Mouse (Mus musculus) neural tube, embryonic 12.5 days (tissue): Measurements from ENCODE around the gene Dhtkd1. TPM values are rescaled to one million over a fixed set of nuclear protein-coding genes. Genes with fewer than 3 reads are reported as not detected.
"Not testable (repeated sequence)": the region's sequence is repeated elsewhere in the genome, so short reads cannot be mapped to it uniquely, and the experiment has no call there.

Source experiments
- ATAC-seq: fragments of 200-750 bp; cut with Nextera tagmentation; 2 replicates; pipeline ENCODE4 v1.8.0; 2017; ENCODE audit warnings: low read depth, mild to moderate bottlenecking, moderate TSS enrichment, moderate library complexity; ENCODE audit not compliant: low FRiP score
- H3K27ac ChIP-seq: fragments of 300-500 bp; sonication (generic); 2 replicates; pipeline ENCODE4 v1.5.1; 2016
- H3K27me3 ChIP-seq: fragments of 300-500 bp; sonication (generic); replicated peaks from 2 replicates; pipeline ENCODE4 v1.6.1; 2016; ENCODE audit warnings: mild to moderate bottlenecking
- H3K36me3 ChIP-seq: fragments of 300-500 bp; sonication (generic); 2 replicates; pipeline ENCODE4 v1.6.1; 2016; ENCODE audit warnings: mild to moderate bottlenecking
- H3K4me1 ChIP-seq: fragments of 300-500 bp; sonication (generic); 2 replicates; pipeline ENCODE4 v1.6.1; 2016
- H3K4me2 ChIP-seq: fragments of 300-500 bp; sonication (generic); replicated peaks from 2 replicates; pipeline ENCODE4 v1.6.1; 2016; ENCODE audit warnings: mild to moderate bottlenecking
- H3K4me3 ChIP-seq: fragments of 300-500 bp; sonication (generic); 2 replicates; pipeline ENCODE4 v1.5.1; 2016
- H3K9ac ChIP-seq: fragments of 300-500 bp; sonication (generic); 2 replicates; pipeline ENCODE4 v1.6.1; 2016; ENCODE audit warnings: mild to moderate bottlenecking
- H3K9me3 ChIP-seq: fragments of 300-500 bp; sonication (generic); 2 replicates; pipeline ENCODE4 v1.6.1; 2016; ENCODE audit warnings: mild to moderate bottlenecking
- WGBS: fragments of 180-500 bp; shearing (Covaris S2); methylation state at CpG from one replicate; pipeline ENCODE4 v1.1.7; 2016; 5-methylcytosine and 5-hydroxymethylcytosine counted together
- polyA plus RNA-seq: library from polyadenylated mRNA; unstranded; fragments of >200 nt; fragmentation: Nextera tagmentation; extraction: Ambion mirVana; gene quantifications from 2 replicates; pipeline ENCODE4 v1.2.1, GENCODE M21; 2016

Gene Dhtkd1
- polyA plus RNA-seq, result 4.7 and 5.5 TPM in 2 replicates

DNA sequence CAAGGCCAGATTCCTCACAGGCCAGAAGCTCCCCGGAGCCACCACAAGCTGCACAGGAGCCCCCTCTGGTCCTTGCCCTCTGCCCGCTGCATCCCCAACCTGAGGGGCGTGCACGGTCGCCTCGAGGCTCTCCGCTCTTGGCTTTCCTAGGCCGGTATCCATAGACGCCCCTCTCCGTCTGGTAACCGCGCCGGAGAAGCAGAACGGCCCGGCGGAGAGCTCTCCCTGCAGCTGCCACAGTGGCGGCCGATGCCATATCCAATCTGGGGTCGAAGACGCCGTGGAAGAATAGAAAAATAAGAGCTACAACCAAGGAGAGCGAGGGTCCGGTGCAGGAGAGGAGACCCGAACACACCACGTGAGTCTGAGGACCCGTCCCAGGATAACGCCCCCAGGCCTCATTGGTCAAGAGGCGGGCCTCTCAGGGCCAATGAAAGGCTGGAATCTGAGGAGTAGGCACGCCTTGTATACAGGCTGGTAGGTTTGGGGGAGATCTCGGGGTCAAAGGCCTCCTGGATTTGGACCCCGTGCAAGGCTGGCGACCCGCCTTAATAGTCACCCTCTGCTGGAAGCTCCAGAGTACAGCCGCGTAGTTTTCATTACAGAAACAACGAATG is at the start of gene Dhtkd1:
Dhtkd1 (minus strand) TSS at position 377 of the 617 bp plus-strand sequence.
- Histone ChIP-seq H3K9me3 (no peaks in the 10 kb centered on the region), H3K27ac (no peak within 1 kb of the TSS), H3K4me2 (peak within 1 kb of the TSS; percentile 81), H3K36me3 (no peaks in the 10 kb centered on the region), H3K27me3 (no peaks in the 10 kb centered on the region), H3K4me1 (0 out of 2 replicates have a peak, but pooled peaks cover 6% of the 10 kb centered on the region), H3K9ac (peak within 1 kb of the TSS; percentile 69), H3K4me3 (peak within 1 kb of the TSS; percentile 55)
- peak; percentile 95 for ATAC-seq
- WGBS, result 1% methylated on average over 36 of the region's 36 CpGs

DNA sequence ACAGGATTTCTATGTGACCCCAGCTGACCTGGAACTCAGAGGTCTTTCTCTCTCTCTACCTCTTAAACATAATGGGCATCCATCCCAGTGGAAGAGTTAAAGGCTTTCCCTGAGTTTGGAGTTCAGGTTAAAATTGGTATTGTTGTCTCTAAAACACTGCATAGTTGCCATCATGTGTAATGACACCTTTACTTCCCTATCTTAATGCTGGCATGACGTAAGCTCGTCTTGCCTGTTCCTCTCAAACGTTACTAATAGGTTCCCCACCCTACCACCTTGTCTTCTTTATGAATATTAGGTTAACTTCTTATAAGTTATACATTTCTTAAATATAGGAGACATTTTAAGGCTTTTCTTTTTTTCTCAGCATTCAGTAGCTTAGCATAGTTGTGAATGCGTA is 34.9 kb upstream of the Dhtkd1 start:
- H3K36me3 ChIP-seq, result peaks cover 30% of the 10 kb centered on the region
- H3K4me3 ChIP-seq, result no peak overlapping the region
- 92% methylated on average over 4 of the region's 4 CpGs for WGBS
- no peak overlapping the region for H3K9ac ChIP-seq
- H3K4me2 ChIP-seq, result no peak overlapping the region
- H3K27ac ChIP-seq, result no peak overlapping the region
- H3K4me1 ChIP-seq, result no peaks in the 10 kb centered on the region
- ATAC-seq, result no peak
- H3K27me3 ChIP-seq, result no peaks in the 10 kb centered on the region
- H3K9me3 ChIP-seq, result no peaks in the 10 kb centered on the region

DNA sequence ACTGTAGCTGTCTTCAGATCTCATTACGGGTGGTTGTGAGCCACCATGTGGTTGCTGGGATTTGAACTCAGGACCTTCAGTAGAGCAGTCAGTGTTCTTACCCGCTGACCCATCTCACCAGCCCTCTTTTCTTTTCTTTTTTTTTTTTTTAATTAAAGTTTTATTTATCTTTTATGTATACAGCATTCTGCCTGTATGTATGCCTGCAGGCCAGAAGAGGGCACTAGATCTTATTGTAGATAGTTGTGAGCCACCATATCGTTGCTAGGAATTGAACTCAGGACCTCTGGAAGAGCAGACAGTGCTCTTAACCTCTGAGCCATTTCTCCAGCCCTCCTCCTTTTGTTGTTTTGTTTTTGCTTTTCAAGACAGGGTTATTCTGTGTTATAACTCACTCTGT is 28.0 kb upstream of the Dhtkd1 start:
- not testable (repeated sequence) for H3K27me3 ChIP-seq, H3K9me3 ChIP-seq, H3K4me2 ChIP-seq, H3K4me1 ChIP-seq, H3K9ac ChIP-seq, ATAC-seq, H3K27ac ChIP-seq, H3K4me3 ChIP-seq
- peaks cover 21% of the 10 kb centered on the region for H3K36me3 ChIP-seq
- 97% methylated on average over 3 of the region's 3 CpGs for WGBS

DNA sequence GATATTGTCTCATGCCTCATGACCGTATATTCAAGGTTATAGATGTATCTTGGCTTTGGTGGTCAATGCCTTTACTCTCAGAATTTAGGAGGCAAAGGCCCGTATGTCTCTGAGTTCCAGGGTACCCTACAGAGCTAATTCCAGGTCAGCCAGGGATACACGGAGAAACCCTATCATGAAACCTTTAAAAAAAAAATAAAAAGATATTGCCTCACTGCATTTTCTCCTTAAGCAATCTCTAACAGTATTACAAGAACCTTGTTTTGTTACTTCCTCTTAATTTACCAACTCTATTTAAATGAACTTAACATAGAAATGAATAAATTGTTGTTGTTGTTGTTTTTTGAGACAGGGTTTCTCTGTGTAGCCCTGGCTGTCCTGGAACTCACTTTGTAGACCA is 23.4 kb upstream of the Dhtkd1 start:
- Histone ChIP-seq H3K4me3 (no peak overlapping the region), H3K4me1 (no peaks in the 10 kb centered on the region), H3K27me3 (no peaks in the 10 kb centered on the region), H3K9ac (no peak overlapping the region), H3K9me3 (no peaks in the 10 kb centered on the region), H3K36me3 (peaks cover 25% of the 10 kb centered on the region), H3K27ac (no peak overlapping the region), H3K4me2 (no peak overlapping the region)
- WGBS, result 95% methylated on average over 3 of the region's 3 CpGs
- no peak for ATAC-seq

DNA sequence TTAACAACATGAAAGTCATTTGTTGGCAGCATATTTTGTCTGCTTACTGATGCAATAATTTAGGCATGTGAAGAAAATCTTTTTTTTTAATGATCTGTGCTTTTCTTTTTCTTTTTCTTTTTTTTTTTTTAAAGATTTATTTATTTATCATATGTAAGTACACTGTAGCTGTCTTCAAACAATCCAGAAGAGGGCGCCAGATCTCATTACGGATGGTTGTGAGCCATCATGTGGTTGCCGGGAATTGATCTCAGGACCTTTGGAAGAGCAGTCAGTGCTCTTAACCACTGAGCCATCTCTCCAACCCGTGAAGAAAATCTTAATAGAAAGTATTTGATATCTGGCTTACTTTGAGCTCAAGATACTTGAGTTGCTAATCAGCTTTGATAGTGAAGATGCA is 21.1 kb upstream of the Dhtkd1 start:
- not testable (repeated sequence) for H3K4me2 ChIP-seq, H3K27me3 ChIP-seq, H3K4me3 ChIP-seq, H3K4me1 ChIP-seq, H3K9ac ChIP-seq, ATAC-seq, H3K9me3 ChIP-seq, H3K27ac ChIP-seq
- H3K36me3 ChIP-seq, result peaks cover 34% of the 10 kb centered on the region
- WGBS, result 95% methylated on average over 4 of the region's 4 CpGs

DNA sequence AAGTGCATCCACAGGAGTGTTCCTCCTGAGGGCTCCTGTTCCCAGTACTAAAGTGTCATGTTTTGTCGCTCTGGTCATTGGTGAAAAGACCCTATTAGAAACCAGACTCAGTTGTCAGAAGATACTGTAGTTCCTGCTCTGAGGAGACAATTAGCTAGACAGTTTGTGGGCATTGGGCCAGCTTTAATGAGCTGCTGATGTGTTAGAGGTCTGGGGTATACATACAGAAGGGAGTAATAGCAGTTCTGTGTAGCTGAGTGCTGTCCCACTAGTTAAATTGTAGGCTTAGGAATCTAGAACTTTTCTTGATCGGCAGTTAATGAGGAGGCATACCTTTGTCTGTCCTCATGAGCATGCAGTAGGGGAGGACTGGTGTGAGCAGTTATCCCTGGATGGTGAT is 19.7 kb upstream of the Dhtkd1 start:
- H3K9ac ChIP-seq, result no peak overlapping the region
- ATAC-seq, result no peak
- H3K36me3 ChIP-seq, result peaks cover 49% of the 10 kb centered on the region
- no peaks in the 10 kb centered on the region for H3K9me3 ChIP-seq
- no peaks in the 10 kb centered on the region for H3K4me1 ChIP-seq
- no peak overlapping the region for H3K4me2 ChIP-seq
- WGBS, result 83% methylated on average over 2 of the region's 2 CpGs
- H3K27ac ChIP-seq, result no peak overlapping the region
- H3K4me3 ChIP-seq, result no peak overlapping the region
- H3K27me3 ChIP-seq, result no peaks in the 10 kb centered on the region

DNA sequence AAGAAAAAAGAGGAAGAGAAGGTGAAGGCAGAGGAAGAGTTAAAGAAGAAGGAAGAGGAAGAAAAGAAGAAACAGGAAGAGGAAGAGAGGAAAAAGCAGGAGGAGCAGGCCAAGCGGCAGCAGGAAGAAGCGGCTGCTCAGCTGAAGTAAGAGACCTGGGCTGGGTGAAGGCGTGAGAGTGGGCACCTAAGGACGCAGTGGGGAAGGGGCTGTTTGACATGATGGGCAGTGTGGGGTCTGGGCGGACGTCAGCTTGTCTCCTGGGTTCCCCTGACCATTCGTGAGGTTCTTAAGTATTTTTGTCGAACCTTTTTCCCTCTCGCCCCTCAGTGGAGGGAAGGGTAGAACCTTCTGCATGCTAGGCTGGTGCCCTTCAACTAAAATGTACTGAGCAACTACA is 15.1 kb upstream of the Dhtkd1 start:
- Histone ChIP-seq H3K36me3 (peaks cover 42% of the 10 kb centered on the region), H3K27me3 (no peaks in the 10 kb centered on the region), H3K4me2 (no peak overlapping the region), H3K9ac (no peak overlapping the region), H3K9me3 (no peaks in the 10 kb centered on the region), H3K4me3 (no peak overlapping the region), H3K4me1 (no peaks in the 10 kb centered on the region), H3K27ac (no peak overlapping the region)
- no peak for ATAC-seq
- WGBS, result 94% methylated on average over 9 of the region's 9 CpGs

DNA sequence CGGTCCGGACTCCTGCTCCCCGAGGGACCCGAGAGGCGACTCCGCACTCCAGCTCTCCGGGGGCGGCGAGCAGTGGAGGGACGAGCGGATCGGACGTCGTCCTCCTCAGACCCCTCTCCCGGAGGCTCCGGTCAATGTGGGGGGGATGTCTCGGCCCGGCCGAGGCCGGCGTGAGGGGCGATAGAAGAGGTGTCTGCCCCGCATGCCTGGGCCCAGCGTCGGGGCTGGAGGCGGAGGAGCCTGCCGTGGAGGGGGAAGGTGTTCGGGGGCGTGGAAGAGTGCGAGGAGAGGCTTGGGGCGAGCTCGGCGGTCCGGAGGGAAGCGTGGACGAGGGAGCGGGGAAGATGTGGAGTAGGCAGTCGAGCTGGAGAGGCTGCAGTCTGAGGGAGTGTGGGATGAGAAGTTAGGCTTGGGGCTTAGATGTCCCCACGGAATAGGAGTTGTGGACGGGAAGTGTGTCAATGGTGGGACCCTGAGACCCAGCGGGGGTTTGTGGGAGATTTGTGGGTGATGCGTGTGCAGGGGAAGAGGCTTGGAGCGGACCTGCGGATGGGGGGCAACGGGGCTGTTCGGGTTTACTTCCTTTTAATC is 9.1 kb upstream of the Dhtkd1 start:
- Histone ChIP-seq H3K36me3 (no peaks in the 10 kb centered on the region), H3K27me3 (no peaks in the 10 kb centered on the region), H3K4me1 (peaks cover 13% of the 10 kb centered on the region), H3K9me3 (no peaks in the 10 kb centered on the region), H3K9ac (peak overlapping the region; percentile 94), H3K27ac (peak overlapping the region; percentile 50), H3K4me2 (peak overlapping the region; percentile 91), H3K4me3 (peak overlapping the region; percentile 94)
- WGBS, result under 1% methylated on average over 46 of the region's 46 CpGs
- ATAC-seq, result no peak; the same call in none of the 2 replicates

DNA sequence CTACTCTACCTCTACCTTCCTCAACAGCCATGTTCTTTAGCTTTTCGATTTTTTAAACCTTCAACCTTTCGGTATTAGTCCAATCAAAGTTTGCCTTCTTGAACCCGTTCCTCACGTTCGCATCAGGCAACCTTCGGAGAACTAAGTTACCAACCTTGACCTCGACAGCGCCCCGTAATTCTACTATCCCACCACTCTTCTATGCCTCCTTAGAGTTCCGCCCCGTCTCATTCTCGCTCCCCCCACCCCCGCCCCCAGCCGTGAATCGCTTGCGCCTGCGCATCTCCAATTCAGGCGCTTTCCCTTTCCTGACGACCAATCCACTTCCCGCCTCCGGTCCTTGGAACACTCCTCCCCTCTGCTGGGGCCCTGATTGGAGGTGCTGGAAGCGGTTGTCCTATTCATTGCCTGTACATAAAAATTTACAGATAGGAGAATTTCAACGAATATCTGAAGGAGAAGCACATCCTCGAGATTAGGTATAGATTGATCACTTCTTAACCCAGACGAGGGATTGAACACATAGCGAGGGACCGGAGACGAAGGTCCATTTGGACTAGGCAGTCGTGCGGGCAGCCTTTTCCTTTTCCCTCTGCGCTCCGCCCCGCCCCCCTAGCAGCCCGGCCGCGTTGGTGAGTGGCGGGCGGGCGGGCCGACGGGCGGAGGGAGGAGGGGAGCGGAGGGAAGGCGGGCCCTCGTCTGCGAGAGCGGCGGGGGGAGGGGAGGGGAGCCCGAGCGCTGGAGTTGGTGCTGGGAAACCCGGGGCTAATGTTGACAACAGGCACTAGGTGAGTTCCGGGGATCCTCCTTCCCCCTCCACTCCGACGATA is 8.4 kb upstream of the Dhtkd1 start, which contains the start of gene Upf2:
Upf2 (plus strand) TSS at position 704 of the 830 bp plus-strand sequence.
- under 1% methylated on average over 47 of the region's 54 CpGs for WGBS
- Histone ChIP-seq H3K9me3 (no peaks in the 10 kb centered on the region), H3K4me1 (peaks cover 13% of the 10 kb centered on the region), H3K4me2 (peak within 1 kb of the TSS; percentile 91), H3K36me3 (no peaks in the 10 kb centered on the region), H3K27ac (peak within 1 kb of the TSS; percentile 50), H3K4me3 (peak within 1 kb of the TSS; percentile 94), H3K27me3 (no peaks in the 10 kb centered on the region), H3K9ac (peak within 1 kb of the TSS; percentile 94)
- peak; percentile 95 for ATAC-seq

DNA sequence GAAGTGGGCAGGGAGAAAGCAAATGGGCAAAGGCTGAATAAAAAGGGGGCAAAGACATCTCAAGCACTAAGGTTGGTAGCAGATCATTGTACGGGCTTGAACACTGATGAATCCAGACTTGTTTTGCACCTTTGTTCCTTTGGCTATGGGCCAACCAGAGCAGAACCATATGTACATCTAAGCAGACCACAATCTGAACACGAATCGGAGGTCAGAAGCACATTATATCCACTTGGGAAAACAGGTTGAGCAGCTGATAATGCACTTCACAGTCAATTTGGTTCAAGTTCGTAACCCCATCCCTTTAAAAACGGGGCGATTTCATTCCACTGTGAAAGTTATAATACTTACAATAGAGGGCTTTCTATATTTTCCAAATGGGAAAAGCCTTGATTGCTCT is 7.7 kb upstream of the Dhtkd1 start:
- ATAC-seq, result no peak
- WGBS, result 15% methylated on average over 6 of the region's 6 CpGs
- Histone ChIP-seq H3K4me3 (peak overlapping the region; percentile 94), H3K27me3 (no peaks in the 10 kb centered on the region), H3K27ac (no peak overlapping the region), H3K36me3 (no peaks in the 10 kb centered on the region), H3K9me3 (no peaks in the 10 kb centered on the region), H3K9ac (peak overlapping the region; percentile 65), H3K4me1 (peaks cover 13% of the 10 kb centered on the region), H3K4me2 (peak overlapping the region; percentile 91)

DNA sequence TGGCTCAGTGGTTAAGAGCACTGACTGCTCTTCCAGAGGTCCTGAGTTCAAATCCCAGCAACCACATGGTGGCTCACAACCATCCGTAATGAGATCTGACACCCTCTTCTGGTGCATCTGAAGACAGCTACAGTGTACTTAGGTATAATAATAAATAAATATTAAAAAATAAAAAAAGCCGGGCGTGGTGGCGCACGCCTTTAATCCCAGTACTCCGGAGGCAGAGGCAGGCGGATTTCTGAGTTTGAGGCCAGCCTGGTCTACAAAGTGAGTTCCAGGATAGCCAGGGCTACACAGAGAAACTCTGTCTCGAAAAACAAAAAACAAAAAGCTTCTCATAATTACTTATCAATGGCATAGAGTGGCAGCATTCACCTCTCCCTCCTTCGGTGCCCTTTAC is 7.2 kb upstream of the Dhtkd1 start:
- not testable (repeated sequence) for H3K27me3 ChIP-seq, ATAC-seq, H3K4me3 ChIP-seq, H3K9ac ChIP-seq, H3K27ac ChIP-seq, H3K36me3 ChIP-seq, H3K9me3 ChIP-seq
- 95% methylated on average over 9 of the region's 9 CpGs for WGBS
- Histone ChIP-seq H3K4me1 (peaks cover 13% of the 10 kb centered on the region), H3K4me2 (peak overlapping the region; percentile 91)

DNA sequence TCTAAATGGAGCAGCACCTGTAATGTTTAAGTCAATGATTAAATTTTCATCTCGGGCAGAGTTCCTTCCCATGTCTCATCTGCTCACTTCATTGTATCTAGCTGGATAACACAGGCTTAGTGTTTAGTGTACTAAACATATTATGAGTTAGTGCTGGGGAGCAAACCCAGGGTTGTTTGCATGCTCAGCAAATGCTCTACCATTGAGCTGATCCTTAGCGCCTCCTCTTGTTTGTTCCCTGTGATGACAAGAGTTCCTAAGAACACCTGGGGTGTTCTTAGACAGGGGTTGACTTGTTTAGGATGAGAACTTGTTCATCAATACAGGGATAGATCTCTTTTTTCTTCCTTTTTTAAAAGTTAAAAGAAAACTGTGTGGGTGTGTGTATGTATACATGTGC is 6.4 kb upstream of the Dhtkd1 start:
- Histone ChIP-seq H3K9ac (no peak overlapping the region), H3K9me3 (no peaks in the 10 kb centered on the region), H3K4me2 (no peak overlapping the region), H3K27ac (no peak overlapping the region), H3K36me3 (no peaks in the 10 kb centered on the region), H3K27me3 (no peaks in the 10 kb centered on the region), H3K4me1 (peaks cover 13% of the 10 kb centered on the region), H3K4me3 (no peak overlapping the region)
- WGBS, result 86% methylated on average over 2 of the region's 2 CpGs
- no peak for ATAC-seq
